Mouse (Mus musculus) neural tube, embryonic 15.5 days (tissue): ENCODE measurements around the gene Gnb1. TPM values are rescaled to one million over a fixed set of nuclear protein-coding genes. Genes with fewer than 3 reads are reported as not detected.

Experiments used
- ATAC-seq: fragments of 200-750 bp; cut with Nextera tagmentation; 2 replicates; pipeline ENCODE4 v1.8.0; 2017; ENCODE audit warnings: mild to moderate bottlenecking, moderate TSS enrichment, moderate library complexity; ENCODE audit not compliant: low FRiP score
- H3K27ac ChIP-seq: fragments of 300-500 bp; sonication (generic); replicated peaks from 2 replicates; pipeline ENCODE4 v1.5.1; 2015; ENCODE audit warnings: mild to moderate bottlenecking, inconsistent platforms
- H3K27me3 ChIP-seq: fragments of 300-500 bp; sonication (generic); replicated peaks from 2 replicates; pipeline ENCODE4 v1.6.1; 2015; ENCODE audit warnings: inconsistent platforms
- H3K36me3 ChIP-seq: fragments of 300-500 bp; sonication (generic); 2 replicates; pipeline ENCODE4 v1.6.1; 2015; ENCODE audit warnings: inconsistent platforms
- H3K4me1 ChIP-seq: fragments of 300-500 bp; sonication (generic); 2 replicates; pipeline ENCODE4 v1.6.1; 2015; ENCODE audit warnings: inconsistent platforms
- H3K4me2 ChIP-seq: fragments of 300-500 bp; sonication (generic); 2 replicates; pipeline ENCODE4 v1.6.1; 2015; ENCODE audit warnings: inconsistent platforms, mild to moderate bottlenecking, moderate library complexity
- H3K4me3 ChIP-seq: fragments of 300-500 bp; sonication (generic); replicated peaks from 2 replicates; pipeline ENCODE4 v1.5.1; 2015; ENCODE audit warnings: mild to moderate bottlenecking, inconsistent platforms
- H3K9ac ChIP-seq: fragments of 300-500 bp; sonication (generic); replicated peaks from 2 replicates; pipeline ENCODE4 v1.6.1; 2015; ENCODE audit warnings: mild to moderate bottlenecking, inconsistent platforms
- H3K9me3 ChIP-seq: fragments of 300-500 bp; sonication (generic); replicated peaks from 2 replicates; pipeline ENCODE4 v1.6.1; 2016; ENCODE audit warnings: inconsistent platforms
- WGBS: fragments of 180-500 bp; shearing (Covaris S2); methylation state at CpG from one replicate; pipeline ENCODE4 v1.1.7; 2015; ENCODE audit warnings: mixed read lengths; 5-methylcytosine and 5-hydroxymethylcytosine counted together
- polyA plus RNA-seq: library from polyadenylated mRNA; unstranded; fragments of >200 nt; fragmentation: Nextera tagmentation; extraction: Ambion mirVana; gene quantifications from 2 replicates; pipeline ENCODE4 v1.2.1, GENCODE M21; 2015

Gene Gnb1
- polyA plus RNA-seq, 1 experiment from 2014 or later = 1,003 TPM

GRCm38 (mm10) chr4:155555464-155555863 is 64.3 kb downstream of the Gnb1 start:
- Histone ChIP-seq H3K9me3 (no peaks in the 10 kb centered on the region), H3K4me3 (no peak overlapping the region), H3K27me3 (no peaks in the 10 kb centered on the region), H3K4me1 (no peaks in the 10 kb centered on the region), H3K36me3 (peaks cover 87% of the 10 kb centered on the region), H3K9ac (no peak overlapping the region), H3K4me2 (no peak overlapping the region), H3K27ac (no peak overlapping the region)
- ATAC-seq = no peak
- WGBS = 91% methylated on average over 1 of the region's 1 CpGs

- Histone ChIP-seq H3K9ac (no peak overlapping the region), H3K27ac (no peak overlapping the region), H3K4me1 (peaks cover 18% of the 10 kb centered on the region), H3K4me2 (no peak overlapping the region), H3K9me3 (no peaks in the 10 kb centered on the region), H3K27me3 (no peaks in the 10 kb centered on the region), H3K4me3 (no peak overlapping the region), H3K36me3 (peaks cover 62% of the 10 kb centered on the region)
- 82% methylated on average over 6 of the region's 6 CpGs for WGBS
- no peak for ATAC-seq
Measured at GRCm38 (mm10) chr4:155559454-155559853, 68.3 kb downstream of the Gnb1 start.

- no peak for ATAC-seq
- Histone ChIP-seq H3K4me3 (no peak overlapping the region), H3K27ac (no peak overlapping the region), H3K4me1 (peaks cover 31% of the 10 kb centered on the region), H3K36me3 (peaks cover 47% of the 10 kb centered on the region), H3K9me3 (no peaks in the 10 kb centered on the region), H3K9ac (no peak overlapping the region), H3K4me2 (no peak overlapping the region), H3K27me3 (no peaks in the 10 kb centered on the region)
- WGBS = 66% methylated on average over 2 of the region's 2 CpGs
Measured at GRCm38 (mm10) chr4:155560932-155561331, 69.8 kb downstream of the Gnb1 start.

- Histone ChIP-seq H3K9me3 (no peaks in the 10 kb centered on the region), H3K27ac (peak within 1 kb of the TSS; percentile 93)
- ATAC-seq = no peak
Measured at GRCm38 (mm10) chr4:155561661-155562442, 70.7 kb downstream of the Gnb1 start, which contains the start of gene Nadk. Gene Nadk (plus strand): TSS chr4:155562378.

GRCm38 (mm10) chr4:155562725-155563399 is 71.7 kb downstream of the Gnb1 start:
- H3K9me3 ChIP-seq = no peaks in the 10 kb centered on the region
- H3K4me1 ChIP-seq = peaks cover 38% of the 10 kb centered on the region
- H3K9ac ChIP-seq = peak overlapping the region; percentile 21; the same call in 1 of the 2 replicates
- ATAC-seq = peak; percentile 25; the same call in 1 of the 2 replicates
- WGBS = 3% methylated on average over 19 of the region's 19 CpGs
- H3K36me3 ChIP-seq = peaks cover 32% of the 10 kb centered on the region
- H3K4me3 ChIP-seq = peak overlapping the region; percentile 98
- H3K27ac ChIP-seq = peak overlapping the region; percentile 93
- no peaks in the 10 kb centered on the region for H3K27me3 ChIP-seq
- H3K4me2 ChIP-seq = peak overlapping the region; percentile 89

More at GRCm38 (mm10) chr4:155561661-155562442, 70.7 kb downstream of the Gnb1 start, which contains the start of gene Nadk:
- Histone ChIP-seq H3K4me1 (peaks cover 38% of the 10 kb centered on the region), H3K4me2 (peak within 1 kb of the TSS; percentile 89), H3K27me3 (no peaks in the 10 kb centered on the region), H3K36me3 (peaks cover 38% of the 10 kb centered on the region), H3K9ac (peak within 1 kb of the TSS; percentile 21; the same call in 1 of the 2 replicates), H3K4me3 (peak within 1 kb of the TSS; percentile 98)
- WGBS = 66% methylated on average over 7 of the region's 7 CpGs

GRCm38 (mm10) chr4:155563400-155564231 is 72.5 kb downstream of the Gnb1 start:
- Histone ChIP-seq H3K27ac (peak overlapping the region; percentile 93), H3K36me3 (peaks cover 25% of the 10 kb centered on the region), H3K27me3 (no peaks in the 10 kb centered on the region), H3K9ac (peak overlapping the region; percentile 90), H3K4me3 (peak overlapping the region; percentile 98), H3K4me1 (peaks cover 41% of the 10 kb centered on the region), H3K9me3 (no peaks in the 10 kb centered on the region), H3K4me2 (peak overlapping the region; percentile 89)
- peak; percentile 95 for ATAC-seq
- WGBS = under 1% methylated on average over 68 of the region's 69 CpGs

GRCm38 (mm10) chr4:155564315-155565069 is 73.3 kb downstream of the Gnb1 start:
- Histone ChIP-seq H3K9ac (peak overlapping the region; percentile 90), H3K27me3 (no peaks in the 10 kb centered on the region), H3K4me3 (peak overlapping the region; percentile 98), H3K9me3 (no peaks in the 10 kb centered on the region), H3K36me3 (peaks cover 16% of the 10 kb centered on the region), H3K4me2 (peak overlapping the region; percentile 89), H3K27ac (peak overlapping the region; percentile 93), H3K4me1 (peaks cover 41% of the 10 kb centered on the region)
- no peak for ATAC-seq
- WGBS = 14% methylated on average over 20 of the region's 20 CpGs

GRCm38 (mm10) chr4:155566555-155566954 is 75.4 kb downstream of the Gnb1 start:
- H3K4me2 ChIP-seq = no peak overlapping the region
- no peak overlapping the region for H3K9ac ChIP-seq
- 83% methylated on average over 8 of the region's 8 CpGs for WGBS
- no peaks in the 10 kb centered on the region for H3K36me3 ChIP-seq
- no peaks in the 10 kb centered on the region for H3K9me3 ChIP-seq
- H3K27me3 ChIP-seq = no peaks in the 10 kb centered on the region
- no peak for ATAC-seq
- H3K27ac ChIP-seq = no peak overlapping the region
- H3K4me1 ChIP-seq = peaks cover 38% of the 10 kb centered on the region
- H3K4me3 ChIP-seq = no peak overlapping the region

GRCm38 (mm10) chr4:155568170-155568569 is 77.0 kb downstream of the Gnb1 start:
- Histone ChIP-seq H3K9ac (no peak overlapping the region), H3K9me3 (no peaks in the 10 kb centered on the region), H3K4me3 (no peak overlapping the region), H3K36me3 (no peaks in the 10 kb centered on the region), H3K27me3 (no peaks in the 10 kb centered on the region), H3K4me2 (no peak overlapping the region), H3K27ac (no peak overlapping the region), H3K4me1 (peaks cover 25% of the 10 kb centered on the region)
- ATAC-seq = no peak
- 19% methylated on average over 2 of the region's 2 CpGs for WGBS

- H3K9ac ChIP-seq = no peak overlapping the region
Measured at GRCm38 (mm10) chr4:155568632-155569370, 77.6 kb downstream of the Gnb1 start.

More at GRCm38 (mm10) chr4:155568632-155569370, 77.6 kb downstream of the Gnb1 start:
- WGBS = 90% methylated on average over 7 of the region's 7 CpGs
- H3K4me3 ChIP-seq = no peak overlapping the region
- H3K27ac ChIP-seq = no peak overlapping the region
- peaks cover 25% of the 10 kb centered on the region for H3K4me1 ChIP-seq
- no peak overlapping the region for H3K4me2 ChIP-seq
- no peaks in the 10 kb centered on the region for H3K9me3 ChIP-seq
- H3K36me3 ChIP-seq = no peaks in the 10 kb centered on the region
- ATAC-seq = no peak
- no peaks in the 10 kb centered on the region for H3K27me3 ChIP-seq
